Mouse (Mus musculus): Measurements from ENCODE around the gene Vegfc.

The Vegfc gene

GRCm38 (mm10) chr8:54077271-54078120 is at the start of gene Vegfc:
Gene Vegfc, plus strand, starts transcription at chr8:54077606.
- in situ Hi-C loops (cut with MboI; ENCODE audit: low sequenced_read_pairs) = no loop called here

GRCm38 (mm10) chr8:54034584-54034983 is 42.8 kb upstream of the Vegfc start:
- in situ Hi-C loops (cut with MboI; ENCODE audit: low sequenced_read_pairs) = no loop called here

- in situ Hi-C loops (cut with MboI; ENCODE audit: low sequenced_read_pairs) = no loop called here
Observed at GRCm38 (mm10) chr8:54042601-54043000, 34.8 kb upstream of the Vegfc start.

GRCm38 (mm10) chr8:54043468-54043867 is 33.9 kb upstream of the Vegfc start:
- in situ Hi-C loops (cut with MboI; ENCODE audit: low sequenced_read_pairs) = no loop called here

GRCm38 (mm10) chr8:54053210-54053609 is 24.2 kb upstream of the Vegfc start:
- in situ Hi-C loops (cut with MboI; ENCODE audit: low sequenced_read_pairs) = no loop called here

- in situ Hi-C loops (cut with MboI; ENCODE audit: low sequenced_read_pairs) = no loop called here
Observed at GRCm38 (mm10) chr8:54065492-54065891, 11.9 kb upstream of the Vegfc start.

GRCm38 (mm10) chr8:54076301-54076700 is 1.1 kb upstream of the Vegfc start:
- in situ Hi-C loops (cut with MboI; ENCODE audit: low sequenced_read_pairs) = no loop called here

GRCm38 (mm10) chr8:54076791-54077270 is 575 bp upstream of the Vegfc start:
- in situ Hi-C loops (cut with MboI; ENCODE audit: low sequenced_read_pairs) = no loop called here

GRCm38 (mm10) chr8:54078121-54078440 is 675 bp downstream of the Vegfc start:
- in situ Hi-C loops (cut with MboI; ENCODE audit: low sequenced_read_pairs) = no loop called here

- in situ Hi-C loops (cut with MboI; ENCODE audit: low sequenced_read_pairs) = no loop called here
Observed at GRCm38 (mm10) chr8:54079001-54079400, 1.6 kb downstream of the Vegfc start.

- in situ Hi-C loops (cut with MboI; ENCODE audit: low sequenced_read_pairs) = no loop called here
Observed at GRCm38 (mm10) chr8:54079601-54080000, 2.2 kb downstream of the Vegfc start.

GRCm38 (mm10) chr8:54085896-54086295 is 8.5 kb downstream of the Vegfc start:
- in situ Hi-C loops (cut with MboI; ENCODE audit: low sequenced_read_pairs) = no loop called here

- in situ Hi-C loops (cut with MboI; ENCODE audit: low sequenced_read_pairs) = no loop called here
Observed at GRCm38 (mm10) chr8:54087114-54087513, 9.7 kb downstream of the Vegfc start.

GRCm38 (mm10) chr8:54089204-54089603 is 11.8 kb downstream of the Vegfc start:
- in situ Hi-C loops (cut with MboI; ENCODE audit: low sequenced_read_pairs) = no loop called here

GRCm38 (mm10) chr8:54089901-54090300 is 12.5 kb downstream of the Vegfc start:
- in situ Hi-C loops (cut with MboI; ENCODE audit: low sequenced_read_pairs) = no loop called here

GRCm38 (mm10) chr8:54100058-54100457 is 22.7 kb downstream of the Vegfc start:
- in situ Hi-C loops (cut with MboI; ENCODE audit: low sequenced_read_pairs) = no loop called here

- in situ Hi-C loops (cut with MboI; ENCODE audit: low sequenced_read_pairs) = no loop called here
Observed at GRCm38 (mm10) chr8:54114581-54114980, 37.2 kb downstream of the Vegfc start.

- in situ Hi-C loops (cut with MboI; ENCODE audit: low sequenced_read_pairs) = no loop called here
Observed at GRCm38 (mm10) chr8:54120115-54120514, 42.7 kb downstream of the Vegfc start.

- in situ Hi-C loops (cut with MboI; ENCODE audit: low sequenced_read_pairs) = no loop called here
Observed at GRCm38 (mm10) chr8:54121942-54122341, 44.5 kb downstream of the Vegfc start.

GRCm38 (mm10) chr8:54122345-54122744 is 44.9 kb downstream of the Vegfc start:
- in situ Hi-C loops (cut with MboI; ENCODE audit: low sequenced_read_pairs) = no loop called here

GRCm38 (mm10) chr8:54130558-54130957 is 53.2 kb downstream of the Vegfc start:
- in situ Hi-C loops (cut with MboI; ENCODE audit: low sequenced_read_pairs) = no loop called here

- in situ Hi-C loops (cut with MboI; ENCODE audit: low sequenced_read_pairs) = no loop called here
Observed at GRCm38 (mm10) chr8:54153240-54153639, 75.8 kb downstream of the Vegfc start.

- in situ Hi-C loops (cut with MboI; ENCODE audit: low sequenced_read_pairs) = no loop called here
Observed at GRCm38 (mm10) chr8:54163505-54163904, 86.1 kb downstream of the Vegfc start.
